11 mouse cellular contexts compared by ENCODE assay signal in genomic region chr17:85617566-85618358, GRCm38 (mm10). TPM values are rescaled to one million over a fixed set of nuclear protein-coding genes. Genes with fewer than 3 reads are reported as not detected.
A peak's percentile ranks its signal among the peaks of the same experiment; 100 is the strongest.
DNase-seq lines count a peak whose midpoint lies in the region; ATAC-seq and TF ChIP-seq lines count a peak whose summit lies in the region.
"Had no signal": no experiment of that assay in that cellular context is flagged by ENCODE, and none has a peak within 500 bp of the region (broad histone marks: within the 10 kb centered on the region; RNA-seq: fewer than 3 reads in every experiment).

No protein-coding gene starts in this region.

- H3K4me3 ChIP-seq in heart, embryonic 13.5 days, result peak overlapping the region; percentile 41
- peak overlapping the region; percentile 24 for H3K4me3 ChIP-seq in forebrain, postnatal 0 days (ENCODE audit: low read depth, low read length)
- H3K4me3 ChIP-seq in midbrain, embryonic 14.5 days (replicated peaks; ENCODE audit: low read depth, low read length), result peak overlapping the region; percentile 28

- intact Hi-C loops in gastrocnemius, postnatal 36 days (cut with DNase I), result no loop called here

- H3K27ac ChIP-seq in heart, embryonic 13.5 days (replicated peaks), result no peak overlapping the region
- 0 out of 2 replicates have a peak overlapping the region, but pooled peaks have one; percentile 31 for H3K27ac ChIP-seq in forebrain, postnatal 0 days (ENCODE audit: low read depth, low read length)
- H3K27ac ChIP-seq in midbrain, embryonic 14.5 days (replicated peaks; ENCODE audit: low read depth, low read length), result peak overlapping the region; percentile 75

- no peaks in the 10 kb centered on the region for H3K36me3 ChIP-seq in heart, embryonic 13.5 days
- H3K36me3 ChIP-seq in forebrain, postnatal 0 days (ENCODE audit: insufficient read depth), result no peaks in the 10 kb centered on the region
- no peaks in the 10 kb centered on the region for H3K36me3 ChIP-seq in midbrain, embryonic 14.5 days (ENCODE audit: control insufficient read depth, insufficient read depth, low read length)

- 0 out of 2 replicates have a peak overlapping the region, but pooled peaks have one; percentile 24 for H3K9ac ChIP-seq in heart, embryonic 13.5 days
- peak overlapping the region; percentile 28; the same call in 1 of the 2 replicates for H3K9ac ChIP-seq in forebrain, postnatal 0 days
- peak overlapping the region; percentile 48; the same call in 1 of the 2 replicates for H3K9ac ChIP-seq in midbrain, embryonic 14.5 days (replicated peaks; ENCODE audit: low read length)

- DNase-seq in heart, adult 8-10 months (ENCODE audit: low spot score), result no peak
- peak; percentile 77 for DNase-seq in Muller cell, postnatal 12 days (ENCODE audit: inconsistent ontology term)
- DNase-seq in forebrain, postnatal 0 days, result no peak
- DNase-seq in midbrain, embryonic 14.5 days, result peak; percentile 38
- DNase-seq in right cerebral cortex, postnatal 4 days, result no peak
- DNase-seq in urinary bladder, postnatal 14 days (ENCODE audit: low spot score), result no peak
- no peak for DNase-seq in gastrocnemius, postnatal 36 days
- DNase-seq: lung, adult 18-20 months; right cerebral cortex, postnatal 25 days had no signal

- H3K27me3 ChIP-seq in heart, embryonic 13.5 days (replicated peaks), result peaks cover 100% of the 10 kb centered on the region
- peaks cover 80% of the 10 kb centered on the region for H3K27me3 ChIP-seq in forebrain, postnatal 0 days (ENCODE audit: insufficient read depth, low read length)
- H3K27me3 ChIP-seq in midbrain, embryonic 14.5 days (ENCODE audit: control insufficient read depth, insufficient read depth, low read length), result peaks cover 100% of the 10 kb centered on the region

- peak overlapping the region; percentile 65 for H3K4me2 ChIP-seq in heart, embryonic 13.5 days
- peak overlapping the region; percentile 45 for H3K4me2 ChIP-seq in forebrain, postnatal 0 days (ENCODE audit: low read depth)
- peak overlapping the region; percentile 48 for H3K4me2 ChIP-seq in midbrain, embryonic 14.5 days (ENCODE audit: low read length)

- under 1% methylated on average over 36 of the region's 36 CpGs for WGBS in heart, embryonic 13.5 days
- 2% methylated on average over 36 of the region's 36 CpGs for WGBS in forebrain, postnatal 0 days
- under 1% methylated on average over 36 of the region's 36 CpGs for WGBS in midbrain, embryonic 14.5 days

- peaks cover 31% of the 10 kb centered on the region for H3K4me1 ChIP-seq in heart, embryonic 13.5 days
- no peaks in the 10 kb centered on the region for H3K4me1 ChIP-seq in forebrain, postnatal 0 days (ENCODE audit: insufficient read depth)
- 0 out of 2 replicates have a peak, but pooled peaks cover 4% of the 10 kb centered on the region for H3K4me1 ChIP-seq in midbrain, embryonic 14.5 days (ENCODE audit: control insufficient read depth, insufficient read depth, low read length)

- no peaks in the 10 kb centered on the region for H3K9me3 ChIP-seq in heart, embryonic 13.5 days
- no peaks in the 10 kb centered on the region for H3K9me3 ChIP-seq in forebrain, postnatal 0 days (ENCODE audit: low read length)
- H3K9me3 ChIP-seq in midbrain, embryonic 14.5 days (ENCODE audit: control insufficient read depth, low read length), result no peaks in the 10 kb centered on the region

- no peak for ATAC-seq in heart, embryonic 13.5 days (ENCODE audit: extremely low read depth, insufficient number of reproducible peaks, low FRiP score, low TSS enrichment)
- ATAC-seq in forebrain, postnatal 0 days, result no peak
- no peak for ATAC-seq in midbrain, embryonic 14.5 days (ENCODE audit: low FRiP score, low TSS enrichment)

- TF ChIP-seq CTCF in forebrain, postnatal 0 days (IDR thresholded peaks at IDR 0.05; ENCODE audit: low read depth), result no peak

RNA-seq across cellular contexts. Expression of gene Six3, which starts 4.4 kb away (rescaled TPM):
- not detected in 2 replicates for polyA plus RNA-seq in heart, embryonic 13.5 days (2015; fragmentation: Nextera tagmentation; extraction: Ambion mirVana)
- not detected for total RNA-seq in heart, adult 8-10 months (2022)
- total RNA-seq in forebrain, postnatal 0 days (2014; rRNA removed), result 3.5 and 12.0 TPM in 2 replicates
- polyA plus RNA-seq in forebrain, postnatal 0 days (2015; fragmentation: Nextera tagmentation; extraction: Ambion mirVana), result 9.5 and 16.6 TPM in 2 replicates
- polyA plus RNA-seq in midbrain, embryonic 14.5 days (2014; fragmentation: Nextera tagmentation; extraction: Ambion mirVana), result 19.9 and 20.2 TPM in 2 replicates
- not detected for total RNA-seq in gastrocnemius, postnatal 36 days (2021)
- polyA plus RNA-seq: gonadal fat pad, adult 2 months had no signal

Comparison
In these comparisons a context has a peak if more than half of its experiments do, and no peak if none do; other contexts are left out.
1. DNase-seq: peak in Muller cell, postnatal 12 days (single experiment) and midbrain, embryonic 14.5 days (single experiment); none in heart, adult 8-10 months (single experiment), forebrain, postnatal 0 days (single experiment), right cerebral cortex, postnatal 4 days (single experiment), urinary bladder, postnatal 14 days (single experiment) and gastrocnemius, postnatal 36 days (0 of 2).
2. Peak in every context shown above with its lines, with median percentiles within 50 percentile points of each other: H3K4me2 ChIP-seq, H3K4me3 ChIP-seq and H3K9ac ChIP-seq.